Mouse (Mus musculus) right cerebral cortex, postnatal 36 days (tissue): ENCODE measurements around the gene Plch2.
"Not testable (repeated sequence)": the region's sequence is repeated elsewhere in the genome, so short reads cannot be mapped to it uniquely, and the experiment has no call there.

Source experiments
- DNase-seq, 2 experiments: peaks; one replicate each; pipeline ENCODE4 v3.0.0; 2022; ENCODE audit warnings: low spot score in 2 of 2, mixed read lengths in 1 of 2

Gene Plch2

DNA sequence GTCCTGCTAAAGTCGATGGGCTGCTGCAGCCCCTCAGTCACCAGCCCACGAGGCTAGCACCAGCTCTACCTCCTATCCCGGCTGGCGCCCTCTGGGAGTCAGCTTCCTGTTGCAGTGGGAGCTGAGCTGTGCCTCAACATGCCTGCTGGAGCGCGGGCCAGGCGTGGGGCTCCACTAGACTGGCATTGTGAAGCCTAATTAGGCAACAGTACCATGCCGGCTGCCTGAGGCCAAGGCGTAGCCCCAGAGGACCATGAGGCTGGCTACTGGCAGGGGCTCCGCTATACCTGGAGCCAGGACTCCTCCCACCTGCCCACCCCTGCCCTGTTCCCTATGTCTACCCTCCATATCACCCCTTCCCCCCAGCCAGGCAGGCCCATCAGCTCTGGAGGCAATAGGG, at the start of gene Plch2:
Plch2 (minus strand) TSS at position 61 of the 400 bp plus-strand sequence.
- DNase-seq, result no peak

- no peak for DNase-seq
Measured at GRCm38 (mm10) chr4:155098572-155098971, 42.0 kb upstream of the Plch2 start.

- no peak for DNase-seq
Measured at GRCm38 (mm10) chr4:155097452-155097851, 40.9 kb upstream of the Plch2 start.

DNA sequence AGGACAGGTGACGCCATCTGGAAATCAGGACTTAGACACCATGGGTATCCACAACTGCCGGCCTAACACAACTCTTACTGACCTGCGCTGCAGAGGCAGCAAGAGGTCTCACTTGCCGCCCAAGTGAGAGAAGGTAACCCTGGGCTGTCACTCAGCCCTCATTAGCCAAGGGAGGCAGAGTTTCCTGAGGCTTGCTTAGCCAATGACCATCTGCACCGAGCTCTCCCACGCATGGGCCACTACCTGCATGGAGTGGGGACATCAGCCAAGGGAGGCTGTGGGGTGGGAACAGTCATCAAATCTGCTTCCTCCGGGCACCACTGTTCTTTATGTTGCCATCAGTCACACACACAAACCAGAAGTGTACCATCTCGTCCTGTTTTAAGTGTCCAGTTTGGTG, 39.4 kb upstream of the Plch2 start:
- DNase-seq, result no peak

DNA sequence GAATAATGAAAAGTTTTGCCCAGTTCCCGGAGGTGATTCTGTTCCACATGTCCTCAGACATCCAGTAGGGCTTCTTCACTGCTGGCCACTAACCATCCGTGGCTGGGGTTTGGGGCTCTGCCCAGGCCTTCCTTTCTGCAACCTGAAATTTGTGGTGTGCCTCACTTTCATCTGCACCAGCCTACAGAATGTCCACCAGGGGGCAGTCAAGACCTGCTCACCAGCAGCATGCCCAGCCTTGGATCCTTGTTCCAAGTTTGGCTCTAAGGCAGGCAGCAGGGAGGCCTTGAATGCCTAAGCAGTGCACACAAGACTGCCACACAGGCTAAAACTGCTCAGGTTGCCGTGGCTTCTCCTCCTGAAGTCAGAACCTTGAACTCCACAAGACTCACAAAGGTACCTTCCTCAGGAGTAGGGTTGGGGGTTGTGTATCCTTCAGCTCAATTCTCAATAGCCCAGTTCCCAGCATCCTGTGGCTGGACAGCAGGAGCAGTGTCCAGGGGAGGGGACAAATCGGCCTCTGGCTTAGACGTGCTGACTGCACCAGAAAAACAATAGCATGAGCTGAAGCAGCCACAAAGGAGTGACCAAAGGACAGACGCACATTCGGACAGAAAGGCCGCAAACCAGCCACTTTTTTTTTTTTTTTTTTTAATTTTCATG, 38.8 kb upstream of the Plch2 start:
- peak; percentile 76 to 81 for DNase-seq

GRCm38 (mm10) chr4:155094565-155094964, 38.0 kb upstream of the Plch2 start:
- DNase-seq, result no peak

DNA sequence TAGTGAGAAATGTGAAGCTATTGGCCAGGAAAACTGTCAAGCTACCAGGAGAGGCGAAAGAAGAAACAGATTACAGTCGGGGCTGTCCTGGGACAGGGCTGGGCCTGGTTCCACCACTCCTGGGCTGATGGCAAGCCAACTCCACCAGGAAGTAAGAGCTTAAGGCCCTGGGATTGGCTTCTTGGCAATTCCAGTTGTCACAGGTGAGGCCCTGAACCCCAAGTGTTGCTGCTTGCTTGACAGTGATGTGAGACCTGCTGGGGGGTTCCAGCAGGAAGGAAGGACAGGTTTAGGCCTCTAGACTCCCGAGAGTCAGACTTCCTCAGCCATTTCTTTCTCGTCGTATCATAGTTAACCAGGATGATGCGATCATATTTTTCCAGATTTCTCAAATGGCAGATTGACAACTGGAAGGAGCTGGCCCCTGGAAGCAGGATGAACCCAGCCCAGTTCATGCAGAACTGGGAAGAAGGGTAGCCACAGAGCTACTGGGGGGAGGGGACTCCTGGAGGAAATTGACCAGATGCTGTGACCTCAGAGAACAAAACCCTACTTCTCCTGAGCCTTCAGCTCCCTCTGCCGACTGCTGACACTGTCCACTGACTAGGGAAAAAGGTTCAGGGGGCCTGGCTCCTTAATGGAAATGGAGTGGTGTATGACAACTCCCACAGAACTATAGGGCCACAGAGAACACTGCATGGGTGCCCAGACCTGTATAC, 37.0 kb upstream of the Plch2 start:
- DNase-seq, result no peak

GRCm38 (mm10) chr4:155092718-155093430, 36.3 kb upstream of the Plch2 start:
- no peak for DNase-seq

DNA sequence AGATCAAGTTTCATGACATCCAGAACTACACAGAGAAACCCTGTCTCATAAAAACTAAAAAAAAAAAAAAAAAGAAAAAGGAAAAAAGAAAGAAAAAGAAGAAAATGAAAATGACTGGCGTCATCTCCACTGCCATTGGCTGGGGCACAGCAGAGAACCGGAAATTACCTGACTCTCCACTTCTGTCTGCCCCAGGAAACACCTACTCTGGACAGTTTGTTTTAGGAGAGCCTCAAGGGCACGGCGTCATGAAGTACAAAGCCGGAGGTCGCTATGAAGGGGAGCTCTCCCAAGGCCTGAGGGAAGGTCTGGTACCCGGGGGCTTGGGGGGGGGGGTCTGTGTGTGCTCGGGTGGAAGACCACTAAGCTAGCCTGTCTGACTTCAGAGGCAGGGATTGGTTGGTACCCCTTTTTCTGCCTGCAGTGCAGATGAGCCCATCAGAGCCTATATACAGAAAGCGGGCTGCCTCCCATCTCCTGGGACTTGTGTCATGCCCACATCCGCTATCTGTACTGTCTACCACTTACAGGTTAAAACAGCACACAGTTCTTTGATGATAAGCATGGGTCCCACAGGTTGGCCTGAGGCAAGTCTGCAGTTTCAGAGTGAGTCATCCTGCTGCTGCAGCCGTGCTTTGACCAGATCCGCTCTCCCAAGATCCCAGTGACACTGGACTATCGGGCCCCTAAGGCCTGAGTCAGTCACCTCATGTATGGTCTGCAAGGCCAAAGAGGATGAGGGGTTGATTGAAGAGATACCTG, 34.3 kb upstream of the Plch2 start:
- no peak for DNase-seq

GRCm38 (mm10) chr4:155090147-155090546, 33.6 kb upstream of the Plch2 start:
- no peak for DNase-seq

DNA sequence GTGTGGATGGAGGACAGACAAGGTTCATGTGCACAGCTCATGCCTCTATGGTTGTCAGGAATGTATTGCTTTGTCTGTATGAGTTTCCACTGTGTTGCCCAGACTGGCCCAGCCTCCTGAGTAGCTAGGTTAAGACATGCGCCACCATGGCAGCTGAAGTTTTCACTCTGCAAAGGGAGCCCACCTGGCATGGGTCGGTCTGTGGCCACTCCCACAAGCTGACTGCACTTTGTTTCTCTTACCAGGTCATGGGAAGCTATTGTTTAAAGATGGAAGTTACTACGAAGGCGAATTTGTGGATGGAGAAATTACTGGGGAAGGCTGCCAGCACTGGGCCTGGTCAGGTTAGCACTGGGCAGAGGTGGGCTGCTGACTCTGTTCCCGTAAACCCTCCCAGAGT, 32.7 kb upstream of the Plch2 start:
- no peak for DNase-seq

DNA sequence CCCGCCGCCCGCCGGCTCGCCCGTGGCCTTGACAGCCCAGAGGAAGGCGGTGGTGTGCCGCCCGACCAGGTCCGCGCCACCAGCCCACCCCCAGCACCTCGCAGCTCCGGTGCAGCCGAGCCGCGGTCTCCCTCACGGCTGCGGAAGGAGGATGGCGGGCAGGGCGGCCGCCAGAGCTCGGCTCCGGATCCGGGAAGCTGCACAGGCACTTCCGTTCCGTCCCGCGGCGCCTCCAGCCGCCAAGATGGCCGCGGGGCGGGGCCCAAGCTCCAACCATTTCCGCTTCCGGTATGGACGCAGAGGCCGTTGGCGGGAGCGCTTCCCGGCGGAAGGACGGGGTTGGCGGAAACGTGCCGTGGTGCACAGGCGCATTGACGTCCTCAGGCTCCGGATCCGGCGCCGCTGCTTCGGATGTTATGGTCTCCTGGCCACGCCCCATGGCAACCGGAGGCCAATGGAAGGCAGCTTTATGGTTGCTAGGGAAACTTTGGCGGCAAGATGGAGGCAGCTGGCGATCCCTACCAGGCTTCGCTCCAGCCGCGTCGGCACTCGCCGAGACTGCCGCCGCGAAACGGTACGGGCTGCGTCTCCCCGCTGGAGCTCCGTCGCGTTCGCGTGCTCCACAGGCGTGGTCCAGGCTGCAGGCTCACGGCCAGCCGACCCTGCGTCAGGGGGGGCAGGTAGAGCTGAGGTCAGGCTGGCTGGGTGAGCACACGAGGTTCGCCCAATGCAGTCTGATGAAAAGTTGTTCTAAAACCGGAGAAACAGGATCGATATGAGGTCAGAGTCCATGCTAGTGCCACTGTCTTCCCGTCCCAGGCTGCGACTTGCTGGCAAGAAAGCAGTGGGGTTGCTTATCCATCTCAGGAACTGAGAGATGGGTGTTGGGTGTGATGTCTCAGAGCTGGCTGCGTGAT, 29.8 kb upstream of the Plch2 start, which contains the start of the genes Rer1 and Morn1:
Rer1 (minus strand) TSS at position 275 of the 917 bp plus-strand sequence.
Morn1 (plus strand) TSS at position 470 of the 917 bp plus-strand sequence.
- peak; percentile 100 for DNase-seq

DNA sequence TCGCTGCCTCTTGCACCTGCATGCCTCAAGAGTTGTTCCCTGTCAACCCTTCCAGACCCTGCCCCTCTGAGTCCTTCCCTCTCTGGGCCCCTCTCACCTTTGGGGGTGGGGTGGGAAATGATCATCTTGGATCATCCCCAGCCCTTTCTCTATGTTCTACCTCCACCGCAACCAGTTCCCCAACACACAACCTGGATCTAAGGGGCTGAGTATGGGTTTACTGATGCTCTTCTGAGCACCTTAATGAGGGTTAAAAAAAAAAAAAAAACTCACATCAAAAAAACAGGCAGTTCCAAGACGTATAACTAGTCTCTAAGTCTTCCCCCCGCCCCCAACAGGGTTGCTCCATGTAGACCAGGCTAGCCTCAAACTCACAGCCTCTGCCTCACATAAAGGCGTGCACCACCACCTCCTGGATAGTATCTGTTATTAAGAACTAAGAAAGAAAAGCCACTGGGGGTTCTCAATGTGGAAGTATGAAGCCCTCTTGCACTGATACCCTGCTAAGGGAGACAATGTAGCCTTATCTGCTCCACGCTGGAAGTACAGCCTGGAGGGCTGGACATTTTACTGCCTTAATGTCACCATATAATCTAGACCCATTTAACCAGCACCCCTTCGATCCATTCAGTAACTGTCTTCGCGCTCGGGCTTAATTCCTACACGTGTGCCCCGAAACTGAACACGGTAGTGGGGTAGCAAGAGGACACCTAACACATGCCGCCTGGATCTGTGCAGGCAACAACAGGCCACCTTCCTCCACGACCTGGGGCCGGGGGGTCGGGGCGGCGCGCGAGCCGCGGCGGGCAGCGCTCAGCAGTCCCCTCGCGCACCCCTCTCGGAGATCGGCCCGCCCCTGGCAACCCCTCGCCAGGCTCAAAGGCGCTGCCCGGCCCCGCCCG, 28.9 kb upstream of the Plch2 start:
- no peak for DNase-seq

GRCm38 (mm10) chr4:155084351-155084750, 27.8 kb upstream of the Plch2 start:
- no peak for DNase-seq

GRCm38 (mm10) chr4:155083553-155083952, 27.0 kb upstream of the Plch2 start:
- no peak for DNase-seq

DNA sequence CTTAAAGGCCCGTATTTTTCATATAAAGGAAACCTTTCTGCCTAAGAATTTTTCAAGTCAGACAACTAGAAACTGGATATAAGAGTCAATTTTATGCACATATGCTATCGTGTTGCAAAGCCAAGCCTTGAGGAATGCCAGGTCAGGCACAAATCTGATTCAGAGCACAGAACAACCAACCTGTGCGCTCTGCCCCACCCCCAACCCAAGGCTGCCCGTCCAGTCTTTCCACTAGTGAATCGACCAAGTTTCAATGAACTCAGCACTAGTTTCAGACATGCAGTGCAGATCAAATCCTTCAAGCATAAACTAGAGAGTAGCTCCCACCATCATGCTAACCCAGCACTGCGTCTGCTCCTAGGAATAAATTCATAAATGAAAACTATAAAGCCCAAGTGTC, 23.1 kb upstream of the Plch2 start:
- no peak for DNase-seq

- DNase-seq, result not testable (repeated sequence)
Measured at GRCm38 (mm10) chr4:155078808-155079207, 22.2 kb upstream of the Plch2 start.

- no peak for DNase-seq
Measured at GRCm38 (mm10) chr4:155076677-155077076, 20.1 kb upstream of the Plch2 start.

GRCm38 (mm10) chr4:155075813-155076212, 19.2 kb upstream of the Plch2 start:
- no peak for DNase-seq

DNA sequence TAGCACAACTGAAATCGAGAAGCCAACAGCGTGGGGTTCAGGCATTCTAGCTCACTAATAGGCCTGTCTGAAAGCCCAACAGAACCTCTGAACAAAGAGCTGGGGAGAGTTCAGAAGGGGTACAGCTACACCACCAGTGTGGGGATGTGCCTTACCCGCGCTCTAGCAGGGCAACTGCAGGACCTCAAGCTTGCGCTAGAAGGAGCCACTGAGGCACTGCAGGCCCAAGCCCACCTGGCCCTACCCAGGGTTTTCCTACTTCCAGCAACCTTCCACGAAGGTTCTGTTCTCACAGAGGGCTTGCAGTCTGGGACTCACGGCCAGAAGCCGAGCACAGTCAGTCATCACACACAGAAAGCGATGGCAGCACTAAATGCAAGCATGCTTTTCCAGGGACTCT, 18.6 kb upstream of the Plch2 start:
- DNase-seq, result no peak
